Mouse (Mus musculus): ENCODE measurements around the gene Hist1h2bm.

DNA sequence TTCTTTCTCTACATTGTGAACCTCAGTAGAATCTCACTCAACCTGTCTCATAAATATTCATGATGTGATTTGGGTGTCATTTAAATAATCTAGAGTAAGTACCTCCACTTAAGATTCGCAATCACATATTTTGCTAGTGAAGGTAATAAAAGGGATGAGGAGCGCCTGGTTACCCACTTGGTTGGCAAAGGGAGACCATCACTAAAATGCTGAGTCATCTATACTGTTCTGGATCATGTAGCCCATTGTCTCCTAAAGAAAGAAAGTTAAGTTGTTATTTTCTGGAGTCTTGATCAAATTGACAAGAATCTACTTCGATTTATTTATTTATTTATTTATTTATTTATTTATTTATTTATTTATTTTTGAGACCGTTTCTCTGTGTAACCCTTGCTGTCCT, 15.2 kb upstream of the Hist1h2bm start:
- TF ChIP-seq POLR2A (IDR thresholded peaks at IDR 0.05; ENCODE audit: insufficient read depth, low read length) (no peak), CTCF (IDR thresholded peaks at IDR 0.05; ENCODE audit: low read depth, low read length) (no peak)
